Mouse (Mus musculus): Measurements from ENCODE around the gene Vinac1. TPM values are rescaled to one million over a fixed set of nuclear protein-coding genes. Genes with fewer than 3 reads are reported as not detected.

Gene Vinac1
- total and polyA plus RNA-seq, 3 experiments: 0.03 TPM; not detected in 2

DNA sequence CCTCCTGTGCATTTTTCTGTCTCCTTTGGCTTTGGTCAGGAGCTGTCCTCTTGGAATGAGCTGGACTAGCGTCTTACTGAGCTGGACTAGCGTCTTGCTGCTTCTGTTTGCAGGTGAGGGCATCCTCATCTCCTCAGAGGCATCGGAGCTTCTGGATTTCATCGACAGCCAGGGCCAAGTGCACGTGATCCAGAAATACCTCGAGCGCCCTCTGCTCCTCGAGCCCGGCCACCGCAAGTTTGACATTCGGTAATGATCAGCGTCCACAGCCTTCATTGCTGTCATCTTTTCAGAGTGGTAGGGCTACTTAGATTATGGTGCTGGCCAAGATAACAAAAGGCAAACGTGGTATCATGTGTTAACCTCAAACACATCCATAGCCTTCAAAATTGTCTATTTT, 33.1 kb upstream of the Vinac1 start:
- no peaks in the 10 kb centered on the region for H3K27me3 ChIP-seq (ENCODE audit: control insufficient read depth in 1 of 2, insufficient read depth in 2 of 2, low read length in 2 of 2)
- no peak overlapping the region for H3K9ac ChIP-seq (ENCODE audit: control insufficient read depth, low read depth, low read length, poor library complexity, severe bottlenecking)
- no peak overlapping the region for H3K27ac ChIP-seq (ENCODE audit: control insufficient read depth, low read depth, low read length)
- H3K9me3 ChIP-seq (replicated peaks; ENCODE audit: insufficient read depth, low read length): no peaks in the 10 kb centered on the region
- TF ChIP-seq GATA1 (IDR thresholded peaks at IDR 0.05; ENCODE audit: low read depth, low read length): no peak
- no peak for TF ChIP-seq ETS1 (IDR thresholded peaks at IDR 0.05; ENCODE audit: low read depth, low read length)
- no peak for TF ChIP-seq ELF1 (IDR thresholded peaks at IDR 0.05; ENCODE audit: low read depth, low read length)
- no peak for TF ChIP-seq E2F4 (IDR thresholded peaks at IDR 0.05; ENCODE audit: borderline replicate concordance, low read depth, low read length)
- TF ChIP-seq SIN3A (IDR thresholded peaks at IDR 0.05; ENCODE audit: low read length): no peak
- DNase-seq (ENCODE audit: low read depth, low spot score): no peak
- no peaks in the 10 kb centered on the region; a peak in 1 of 4 replicates for H3K36me3 ChIP-seq (ENCODE audit: control insufficient read depth in 1 of 2, insufficient read depth in 2 of 2, low read length in 2 of 2)
- H3K4me1 ChIP-seq (ENCODE audit: control insufficient read depth in 1 of 2, insufficient read depth in 2 of 2, low read length in 2 of 2): no peaks in the 10 kb centered on the region
- no peak overlapping the region for H3K4me3 ChIP-seq (ENCODE audit: control insufficient read depth in 1 of 2, insufficient read depth in 1 of 2, low read depth in 2 of 2, low read length in 2 of 2)
- H3K79me2 ChIP-seq (ENCODE audit: control insufficient read depth, insufficient read depth, low read length, poor library complexity): no peaks in the 10 kb centered on the region

DNA sequence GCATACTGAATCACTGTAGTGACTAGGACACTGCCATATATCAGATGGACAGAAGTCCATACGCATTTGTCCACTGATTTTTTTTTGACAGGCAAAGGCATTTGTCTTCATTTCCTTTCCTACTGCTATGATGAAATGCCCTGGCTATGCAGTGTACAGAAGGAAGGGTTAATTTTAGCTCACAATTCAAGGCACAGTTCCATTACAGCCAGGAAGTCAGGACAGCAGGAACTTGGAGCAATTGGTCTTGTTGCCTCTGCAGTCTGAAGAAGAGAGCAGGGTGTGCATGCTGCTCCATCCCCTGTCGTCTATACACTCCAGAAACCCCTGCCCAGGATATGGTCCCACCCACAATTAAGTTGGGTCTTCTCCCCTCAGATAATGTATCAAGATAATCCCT, 31.2 kb upstream of the Vinac1 start:
- H3K27me3 ChIP-seq (ENCODE audit: control insufficient read depth in 1 of 2, insufficient read depth in 2 of 2, low read length in 2 of 2): no peaks in the 10 kb centered on the region
- H3K4me3 ChIP-seq (ENCODE audit: control insufficient read depth in 1 of 2, insufficient read depth in 1 of 2, low read depth in 2 of 2, low read length in 2 of 2): no peak overlapping the region
- no peaks in the 10 kb centered on the region for H3K79me2 ChIP-seq (ENCODE audit: control insufficient read depth, insufficient read depth, low read length, poor library complexity)
- no peaks in the 10 kb centered on the region for H3K9me3 ChIP-seq (replicated peaks; ENCODE audit: insufficient read depth, low read length)
- H3K36me3 ChIP-seq (ENCODE audit: control insufficient read depth in 1 of 2, insufficient read depth in 2 of 2, low read length in 2 of 2): no peaks in the 10 kb centered on the region; a peak in 1 of 4 replicates
- TF ChIP-seq NRF1 (IDR thresholded peaks at IDR 0.05; ENCODE audit: insufficient read depth, low read depth, low read length, poor library complexity, severe bottlenecking): no peak
- TF ChIP-seq MAX (IDR thresholded peaks at IDR 0.05; ENCODE audit: low read length): no peak
- TF ChIP-seq ZNF384 (IDR thresholded peaks at IDR 0.05; ENCODE audit: low read depth, low read length): no peak
- no peak for TF ChIP-seq UBTF (IDR thresholded peaks at IDR 0.05; ENCODE audit: borderline replicate concordance, insufficient read depth, low read depth, low read length)
- no peak for TF ChIP-seq USF2 (IDR thresholded peaks at IDR 0.05; ENCODE audit: borderline replicate concordance in 1 of 2, insufficient read depth in 1 of 2, low read depth in 1 of 2, low read length in 2 of 2)
- no peaks in the 10 kb centered on the region for H3K4me1 ChIP-seq (ENCODE audit: control insufficient read depth in 1 of 2, insufficient read depth in 2 of 2, low read length in 2 of 2)
- no peak for DNase-seq (ENCODE audit: low read depth, low spot score)
- no peak overlapping the region for H3K27ac ChIP-seq (ENCODE audit: control insufficient read depth, low read depth, low read length)
- H3K9ac ChIP-seq (ENCODE audit: control insufficient read depth, low read depth, low read length, poor library complexity, severe bottlenecking): no peak overlapping the region

DNA sequence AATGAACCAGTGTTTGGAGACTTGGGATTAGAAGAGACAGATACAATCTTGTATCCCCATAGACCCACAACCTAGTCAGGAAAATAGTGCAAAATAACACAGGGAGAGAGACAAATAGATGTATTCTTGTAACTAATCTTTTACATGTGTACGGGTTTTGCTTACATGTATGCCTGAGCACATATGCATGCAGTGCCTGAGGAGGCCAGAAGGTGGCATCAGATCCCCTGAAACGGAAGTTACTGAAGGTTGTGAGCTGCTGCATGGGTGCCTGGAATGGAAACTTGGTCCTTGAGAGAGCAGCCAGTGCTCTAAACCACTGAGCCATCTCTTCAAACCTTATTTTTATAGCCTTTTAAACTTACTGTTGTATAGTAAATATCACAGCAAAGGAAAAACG, 30.3 kb upstream of the Vinac1 start:
- H3K36me3 ChIP-seq (ENCODE audit: control insufficient read depth in 1 of 2, insufficient read depth in 2 of 2, low read length in 2 of 2): no peaks in the 10 kb centered on the region
- TF ChIP-seq CHD2 (IDR thresholded peaks at IDR 0.05; ENCODE audit: low read length) (no peak), CTCF (IDR thresholded peaks at IDR 0.05 in 2 of 3, conservative IDR thresholded peaks at IDR 0.05 in 1 of 3; ENCODE audit: control insufficient read depth in 1 of 3, insufficient read depth in 1 of 3, low read depth in 2 of 3, low read length in 3 of 3, poor library complexity in 1 of 3, severe bottlenecking in 1 of 3) (peak; percentile 51 to 73 (median 66)), ZC3H11A (IDR thresholded peaks at IDR 0.05; ENCODE audit: low read depth, low read length) (peak; percentile 55), USF1 (IDR thresholded peaks at IDR 0.05; ENCODE audit: low read depth, low read length) (no peak), SMC3 (IDR thresholded peaks at IDR 0.05; ENCODE audit: low read depth, low read length) (peak; percentile 84), RAD21 (IDR thresholded peaks at IDR 0.05; ENCODE audit: low read depth, low read length) (peak; percentile 72)
- peak; percentile 76 for DNase-seq (ENCODE audit: low read depth, low spot score)

More for the DNA sequence above, 30.3 kb upstream of the Vinac1 start:
- Histone ChIP-seq H3K9me3 (replicated peaks; ENCODE audit: insufficient read depth, low read length) (no peaks in the 10 kb centered on the region), H3K4me1 (ENCODE audit: control insufficient read depth in 1 of 2, insufficient read depth in 2 of 2, low read length in 2 of 2) (no peaks in the 10 kb centered on the region), H3K27me3 (ENCODE audit: control insufficient read depth in 1 of 2, insufficient read depth in 2 of 2, low read length in 2 of 2) (no peaks in the 10 kb centered on the region), H3K79me2 (ENCODE audit: control insufficient read depth, insufficient read depth, low read length, poor library complexity) (no peaks in the 10 kb centered on the region), H3K9ac (ENCODE audit: control insufficient read depth, low read depth, low read length, poor library complexity, severe bottlenecking) (no peak overlapping the region), H3K4me3 (ENCODE audit: control insufficient read depth in 1 of 2, insufficient read depth in 1 of 2, low read depth in 2 of 2, low read length in 2 of 2) (no peak overlapping the region), H3K27ac (ENCODE audit: control insufficient read depth, low read depth, low read length) (no peak overlapping the region)

Measured in MEL (cell line).